Mouse (Mus musculus) limb, embryonic 10.5 days (tissue): ENCODE results near the gene 4833423E24Rik. TPM values are rescaled to one million over a fixed set of nuclear protein-coding genes. Genes with fewer than 3 reads are reported as not detected.

Source experiments
- DNase-seq: peaks from one replicate; pipeline ENCODE4 v3.0.0-alpha.2; 2017; ENCODE audit warnings: low spot score
- H3K27ac ChIP-seq: fragments of 300-500 bp; sonication (generic); 2 replicates; pipeline ENCODE4 v1.5.1; 2016; ENCODE audit warnings: mild to moderate bottlenecking
- H3K27me3 ChIP-seq: fragments of 300-500 bp; sonication (generic); 2 replicates; pipeline ENCODE4 v1.6.1; 2016; ENCODE audit warnings: low read depth, mild to moderate bottlenecking; ENCODE audit not compliant: poor library complexity, severe bottlenecking
- H3K36me3 ChIP-seq: fragments of 300-500 bp; sonication (generic); 2 replicates; pipeline ENCODE4 v1.6.1; 2016; ENCODE audit warnings: mild to moderate bottlenecking, moderate library complexity
- H3K4me1 ChIP-seq: fragments of 300-500 bp; sonication (generic); 2 replicates; pipeline ENCODE4 v1.6.1; 2016
- H3K4me3 ChIP-seq: fragments of 300-500 bp; sonication (generic); 2 replicates; pipeline ENCODE4 v1.5.1; 2016; ENCODE audit warnings: mild to moderate bottlenecking, moderate library complexity
- H3K9me3 ChIP-seq: fragments of 300-500 bp; sonication (generic); replicated peaks from 2 replicates; pipeline ENCODE4 v1.6.1; 2016; ENCODE audit warnings: mild to moderate bottlenecking
- WGBS: fragments of 180-500 bp; shearing (Covaris S2); methylation state at CpG from one replicate; pipeline ENCODE4 v1.1.7; 2016; 5-methylcytosine and 5-hydroxymethylcytosine counted together
- polyA plus RNA-seq: library from polyadenylated mRNA; unstranded; fragments of >200 nt; fragmentation: Nextera tagmentation; extraction: Ambion mirVana; gene quantifications from 2 replicates; pipeline ENCODE4 v1.2.1, GENCODE M21; 2016

Gene 4833423E24Rik
- not detected in 2 replicates for polyA plus RNA-seq

DNA sequence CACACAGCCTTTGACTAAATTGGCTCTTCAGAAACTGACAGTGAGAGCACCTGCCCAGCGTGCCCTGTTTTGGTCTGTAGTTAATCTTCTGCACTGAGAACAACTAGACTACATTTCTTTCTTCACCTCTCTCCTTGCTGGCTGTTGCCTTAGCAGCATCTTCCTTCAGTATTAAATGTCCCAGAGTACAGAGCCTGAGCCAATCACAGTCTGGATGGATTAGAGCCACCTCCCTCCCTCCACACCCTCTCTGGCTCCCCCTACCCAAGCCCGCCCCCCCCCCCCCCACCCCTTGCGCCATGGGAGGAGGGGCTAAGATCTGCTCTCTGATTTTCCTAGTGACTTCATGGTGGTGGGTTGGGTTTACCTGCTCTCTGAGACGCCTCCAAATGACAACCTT lies at the start of gene 4833423E24Rik:
Gene 4833423E24Rik (minus strand): TSS at position 146 of the 400 bp plus-strand sequence.
- H3K36me3 ChIP-seq: no peaks in the 10 kb centered on the region
- DNase-seq: no peak
- no peaks in the 10 kb centered on the region for H3K27me3 ChIP-seq
- no peaks in the 10 kb centered on the region for H3K9me3 ChIP-seq
- no peak within 1 kb of the TSS for H3K27ac ChIP-seq
- 29% methylated on average over 4 of the region's 4 CpGs for WGBS
- no peak within 1 kb of the TSS for H3K4me3 ChIP-seq
- no peaks in the 10 kb centered on the region for H3K4me1 ChIP-seq

GRCm38 (mm10) chr2:85561187-85561586 lies 42.4 kb upstream of the 4833423E24Rik start:
- 25% methylated on average over 4 of the region's 4 CpGs for WGBS
- no peaks in the 10 kb centered on the region for H3K4me1 ChIP-seq
- no peak overlapping the region for H3K27ac ChIP-seq
- no peaks in the 10 kb centered on the region for H3K27me3 ChIP-seq
- no peaks in the 10 kb centered on the region for H3K36me3 ChIP-seq
- H3K9me3 ChIP-seq: no peaks in the 10 kb centered on the region
- no peak overlapping the region for H3K4me3 ChIP-seq
- DNase-seq: no peak

DNA sequence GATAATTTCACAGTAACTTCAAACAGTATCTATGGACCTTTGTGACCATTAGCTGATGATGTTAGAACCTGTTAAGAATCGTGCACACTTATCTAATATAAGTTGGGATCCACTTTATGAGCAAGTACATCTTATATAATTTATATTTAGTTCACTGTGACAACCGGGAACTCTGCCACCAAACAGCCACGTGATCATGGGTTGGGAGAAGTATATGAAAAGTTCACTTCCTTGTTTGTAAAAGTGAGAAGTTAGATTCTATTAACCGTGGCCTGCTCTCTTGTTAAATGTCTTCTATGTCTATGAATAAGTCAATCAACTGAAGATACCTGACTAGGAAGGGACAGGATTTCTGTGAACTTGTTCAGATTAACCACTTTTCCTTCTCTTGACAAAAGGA lies 41.4 kb upstream of the 4833423E24Rik start:
- no peaks in the 10 kb centered on the region for H3K36me3 ChIP-seq
- no peak overlapping the region for H3K27ac ChIP-seq
- H3K9me3 ChIP-seq: no peaks in the 10 kb centered on the region
- H3K4me1 ChIP-seq: no peaks in the 10 kb centered on the region
- no peak for DNase-seq
- no peaks in the 10 kb centered on the region for H3K27me3 ChIP-seq
- WGBS: 72% methylated on average over 4 of the region's 4 CpGs
- no peak overlapping the region for H3K4me3 ChIP-seq

DNA sequence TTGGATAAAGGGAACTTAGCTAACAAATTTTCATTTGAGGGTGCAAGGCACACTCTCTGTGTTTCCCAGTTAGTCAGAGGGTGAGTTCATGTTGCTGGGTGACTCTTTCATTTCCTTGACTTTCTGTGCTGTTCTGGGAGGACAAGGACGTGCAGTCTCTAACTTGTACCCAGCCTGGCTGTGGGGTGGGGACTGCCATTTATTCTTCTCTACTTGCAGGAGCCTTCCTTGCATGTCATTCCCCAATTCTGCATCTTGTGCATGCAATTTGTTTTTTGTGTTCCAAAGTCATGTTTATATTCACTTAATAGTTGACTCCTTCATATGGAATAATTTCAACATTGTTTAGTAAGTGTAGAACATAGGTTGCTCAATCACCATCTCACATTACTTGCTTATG lies 36.0 kb upstream of the 4833423E24Rik start:
- H3K27me3 ChIP-seq: no peaks in the 10 kb centered on the region
- H3K4me3 ChIP-seq: no peak overlapping the region
- H3K4me1 ChIP-seq: no peaks in the 10 kb centered on the region
- no peaks in the 10 kb centered on the region for H3K9me3 ChIP-seq
- WGBS: 66% methylated on average over 1 of the region's 1 CpGs
- H3K36me3 ChIP-seq: no peaks in the 10 kb centered on the region
- no peak for DNase-seq
- H3K27ac ChIP-seq: no peak overlapping the region

GRCm38 (mm10) chr2:85533934-85534333 lies 15.1 kb upstream of the 4833423E24Rik start:
- no peak overlapping the region for H3K4me3 ChIP-seq
- no peak overlapping the region for H3K27ac ChIP-seq
- no peaks in the 10 kb centered on the region for H3K36me3 ChIP-seq
- no peaks in the 10 kb centered on the region for H3K27me3 ChIP-seq
- H3K4me1 ChIP-seq: no peaks in the 10 kb centered on the region
- WGBS: 86% methylated on average over 1 of the region's 1 CpGs
- no peak for DNase-seq
- H3K9me3 ChIP-seq: no peaks in the 10 kb centered on the region

DNA sequence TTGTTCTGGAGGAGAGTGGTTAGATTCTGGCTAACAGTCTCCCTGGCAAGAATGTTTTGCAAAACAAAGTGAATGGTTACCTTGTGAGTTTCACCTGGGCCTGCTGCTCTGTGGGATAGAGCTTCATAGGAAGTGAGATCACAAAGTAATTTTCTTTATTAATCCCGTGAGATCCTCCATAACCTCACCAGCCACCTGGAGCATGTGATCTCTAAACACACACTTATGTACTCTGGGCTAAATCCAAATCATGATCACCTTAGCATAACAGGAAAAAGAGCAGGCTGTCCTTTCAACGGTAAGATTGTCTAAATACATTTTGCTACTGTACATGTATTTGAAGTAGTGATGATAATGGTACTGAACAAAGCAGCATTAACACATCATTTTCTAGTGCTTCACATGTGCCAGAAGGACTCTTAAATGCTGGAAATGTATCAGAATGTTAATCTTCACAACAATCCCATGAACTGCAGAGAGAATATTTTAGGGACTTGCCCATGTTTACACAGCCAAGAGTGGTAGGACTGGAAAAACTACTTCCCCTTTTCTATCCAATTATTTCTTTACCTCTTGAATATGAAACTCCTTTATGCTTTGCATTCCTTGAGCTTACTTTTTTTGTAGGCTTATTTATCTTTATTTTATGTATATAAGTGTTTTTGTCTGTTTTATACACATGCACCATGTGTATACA lies 13.4 kb upstream of the 4833423E24Rik start:
- Histone ChIP-seq H3K4me3 (no peak overlapping the region), H3K36me3 (no peaks in the 10 kb centered on the region), H3K9me3 (no peaks in the 10 kb centered on the region), H3K27me3 (no peaks in the 10 kb centered on the region), H3K4me1 (no peaks in the 10 kb centered on the region), H3K27ac (no peak overlapping the region)
- no peak for DNase-seq
- WGBS: 87% methylated on average over 2 of the region's 2 CpGs

DNA sequence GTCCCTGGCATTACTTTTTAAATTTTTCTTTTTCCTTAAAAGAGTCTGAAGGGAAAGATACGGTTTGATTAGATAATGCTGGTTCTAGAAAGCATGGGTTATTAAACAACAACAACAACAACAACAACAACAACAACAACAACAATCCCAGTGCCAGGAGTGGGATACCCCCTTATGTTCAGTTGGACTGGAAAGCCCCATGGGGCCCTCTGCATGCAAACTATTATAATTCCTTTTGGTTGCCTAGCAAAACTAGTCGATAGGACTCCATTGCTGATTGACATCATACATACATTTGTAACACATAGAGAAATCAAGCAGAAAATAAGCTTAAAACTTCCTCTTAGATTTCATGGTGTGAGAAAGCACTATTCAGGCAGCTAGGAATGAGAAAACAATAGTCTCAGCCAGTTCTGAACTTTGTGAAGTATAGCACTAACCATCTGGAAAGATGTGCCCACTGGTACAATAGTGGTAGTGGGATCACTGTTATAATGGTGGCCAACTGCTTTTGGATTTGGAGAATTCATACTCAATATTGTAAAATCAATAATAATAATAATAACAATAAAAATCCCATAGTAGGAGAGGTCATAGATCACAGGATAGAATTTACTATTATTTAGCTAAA lies 4.2 kb upstream of the 4833423E24Rik start:
- Histone ChIP-seq H3K4me1 (no peaks in the 10 kb centered on the region), H3K36me3 (no peaks in the 10 kb centered on the region), H3K9me3 (no peaks in the 10 kb centered on the region), H3K27ac (no peak overlapping the region), H3K4me3 (no peak overlapping the region), H3K27me3 (no peaks in the 10 kb centered on the region)
- 93% methylated on average over 2 of the region's 2 CpGs for WGBS
- no peak for DNase-seq

- H3K27ac ChIP-seq: no peak overlapping the region
- H3K4me3 ChIP-seq: no peak overlapping the region
- H3K9me3 ChIP-seq: no peaks in the 10 kb centered on the region
- H3K36me3 ChIP-seq: no peaks in the 10 kb centered on the region
- no peaks in the 10 kb centered on the region for H3K27me3 ChIP-seq
- no peak for DNase-seq
- H3K4me1 ChIP-seq: no peaks in the 10 kb centered on the region
- 91% methylated on average over 10 of the region's 10 CpGs for WGBS
These were observed 532 bp downstream of the 4833423E24Rik start for GRCm38 (mm10) chr2:85518292-85518691.

DNA sequence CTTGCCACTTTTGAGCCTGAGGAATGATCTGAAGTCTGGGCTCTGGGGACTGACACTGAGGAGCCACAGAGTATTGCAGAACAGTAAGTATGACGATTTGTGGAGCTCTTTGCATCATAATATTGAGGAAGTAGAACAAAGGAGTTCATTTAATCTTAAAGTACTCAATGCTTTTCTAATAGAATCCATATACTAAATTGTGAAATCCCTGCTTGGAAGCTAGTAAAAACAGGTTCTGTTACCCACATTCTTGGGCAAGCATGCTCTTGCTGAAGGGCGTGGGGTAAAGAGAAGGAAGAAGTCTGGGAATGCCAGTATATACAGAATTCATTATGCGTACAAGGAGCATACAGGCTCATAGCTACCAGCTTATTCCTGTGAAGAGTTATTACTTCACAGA lies 8.4 kb downstream of the 4833423E24Rik start:
- no peak overlapping the region for H3K27ac ChIP-seq
- no peaks in the 10 kb centered on the region for H3K4me1 ChIP-seq
- no peaks in the 10 kb centered on the region for H3K9me3 ChIP-seq
- H3K27me3 ChIP-seq: no peaks in the 10 kb centered on the region
- no peaks in the 10 kb centered on the region for H3K36me3 ChIP-seq
- no peak for DNase-seq
- 79% methylated on average over 3 of the region's 3 CpGs for WGBS
- no peak overlapping the region for H3K4me3 ChIP-seq

DNA sequence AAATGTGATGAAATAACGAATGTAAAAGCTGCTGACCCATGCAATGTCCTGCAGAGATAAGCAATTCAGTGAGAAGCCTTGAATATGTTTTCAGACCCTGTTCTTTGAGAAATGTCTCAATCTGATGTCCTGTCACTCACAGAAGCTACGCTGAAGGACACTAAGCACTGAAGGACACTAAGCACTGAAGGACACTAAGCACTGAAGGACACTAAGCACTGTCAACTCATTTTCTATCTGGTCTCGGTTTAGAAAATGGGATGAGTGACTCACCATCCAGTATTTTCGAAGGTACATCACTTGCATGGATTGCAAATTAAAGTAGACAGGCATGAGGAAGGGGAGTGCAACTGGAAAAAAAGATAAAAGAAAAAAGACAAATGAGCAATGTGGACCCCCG lies 28.4 kb downstream of the 4833423E24Rik start:
- Histone ChIP-seq H3K27ac (no peak overlapping the region), H3K4me3 (no peak overlapping the region), H3K9me3 (no peaks in the 10 kb centered on the region), H3K4me1 (no peaks in the 10 kb centered on the region), H3K27me3 (no peaks in the 10 kb centered on the region), H3K36me3 (no peaks in the 10 kb centered on the region)
- no peak for DNase-seq
- 87% methylated on average over 5 of the region's 5 CpGs for WGBS

DNA sequence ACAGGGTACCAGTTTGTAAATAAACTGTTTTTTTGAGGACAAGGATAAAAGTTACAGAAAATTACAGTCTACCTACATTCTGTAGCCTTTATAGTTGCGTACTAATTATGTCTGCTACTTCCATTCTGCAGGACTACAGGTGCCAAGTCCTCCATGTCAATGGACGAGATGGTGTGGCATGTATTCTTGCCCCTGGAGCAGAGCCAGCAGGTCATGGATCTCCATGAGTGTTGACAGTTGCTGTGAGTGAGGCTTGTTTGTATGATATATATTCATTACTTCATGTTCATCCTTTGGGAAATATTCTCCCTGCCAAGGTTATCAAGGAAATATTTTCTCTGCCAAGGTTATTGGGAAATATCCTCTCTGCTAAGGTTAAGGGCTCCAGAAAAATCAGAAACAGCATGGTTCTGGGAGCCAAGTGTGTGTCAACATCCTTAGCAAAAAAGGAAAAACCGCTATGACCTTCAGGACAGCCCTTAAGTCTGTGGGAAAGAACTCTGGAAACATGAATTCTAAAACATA lies 52.0 kb downstream of the 4833423E24Rik start:
- WGBS: 88% methylated on average over 3 of the region's 3 CpGs
- H3K4me1 ChIP-seq: no peaks in the 10 kb centered on the region
- H3K4me3 ChIP-seq: no peak overlapping the region
- no peak overlapping the region for H3K27ac ChIP-seq
- H3K36me3 ChIP-seq: no peaks in the 10 kb centered on the region
- no peaks in the 10 kb centered on the region for H3K9me3 ChIP-seq
- H3K27me3 ChIP-seq: no peaks in the 10 kb centered on the region
- no peak for DNase-seq

GRCm38 (mm10) chr2:85443539-85443938 lies 75.3 kb downstream of the 4833423E24Rik start, which contains the start of gene Olfr995:
TSS of gene Olfr995 (minus strand) at chr2:85443639.
- Histone ChIP-seq H3K27me3 (no peaks in the 10 kb centered on the region), H3K36me3 (no peaks in the 10 kb centered on the region), H3K4me1 (no peaks in the 10 kb centered on the region), H3K4me3 (no peak within 1 kb of the TSS), H3K9me3 (no peaks in the 10 kb centered on the region), H3K27ac (no peak within 1 kb of the TSS)
- 34% methylated on average over 1 of the region's 1 CpGs for WGBS
- no peak for DNase-seq

DNA sequence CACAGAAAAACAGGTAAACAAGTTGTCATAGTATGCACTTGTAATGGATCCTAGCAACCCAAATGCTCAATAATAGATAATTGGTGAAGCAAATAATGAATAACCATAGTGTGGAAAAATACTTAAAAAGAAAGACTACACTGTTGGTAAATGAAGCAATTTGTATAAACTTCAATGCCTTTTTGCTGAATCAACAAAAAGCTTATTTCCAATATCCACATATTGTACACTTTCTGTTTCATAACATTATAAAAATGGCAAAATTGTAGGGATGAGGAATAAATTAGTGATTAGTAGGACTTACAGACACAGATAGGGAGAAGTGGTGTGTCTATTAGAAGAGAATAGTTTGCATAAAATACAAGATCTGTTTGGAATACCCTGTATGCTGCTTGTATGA lies 76.3 kb downstream of the 4833423E24Rik start:
- H3K27ac ChIP-seq: no peak overlapping the region
- no peaks in the 10 kb centered on the region for H3K9me3 ChIP-seq
- DNase-seq: no peak
- H3K4me1 ChIP-seq: no peaks in the 10 kb centered on the region
- no peaks in the 10 kb centered on the region for H3K27me3 ChIP-seq
- no peak overlapping the region for H3K4me3 ChIP-seq
- H3K36me3 ChIP-seq: no peaks in the 10 kb centered on the region
